Mouse (Mus musculus) olfactory bulb, adult 2 months (tissue): ENCODE measurements around the gene Gm8906. TPM values are rescaled to one million over a fixed set of nuclear protein-coding genes. Genes with fewer than 3 reads are reported as not detected.
"Not testable (repeated sequence)": the region's sequence is repeated elsewhere in the genome, so short reads cannot be mapped to it uniquely, and the experiment has no call there.

ENCODE experiments used
- H3K27ac ChIP-seq: fragments of 200-500 bp; 2 replicates; pipeline ENCODE4 v1.5.1; 2012; ENCODE audit warnings: low read depth, low read length; ENCODE audit not compliant: insufficient read depth
- H3K4me1 ChIP-seq: fragments of 200-500 bp; 2 replicates; pipeline ENCODE4 v1.6.1; 2012; ENCODE audit warnings: low read length; ENCODE audit not compliant: control insufficient read depth, insufficient read depth
- H3K4me3 ChIP-seq: fragments of 200-500 bp; 2 replicates; pipeline ENCODE4 v1.5.1; 2012; ENCODE audit warnings: mild to moderate bottlenecking, low read depth, low read length, moderate library complexity; ENCODE audit not compliant: insufficient read depth
- WGBS: fragments of 180-500 bp; shearing (Covaris S2); methylation state at CpG from one replicate; pipeline ENCODE4 v1.1.7; 2018; 5-methylcytosine and 5-hydroxymethylcytosine counted together
- polyA plus RNA-seq: library from polyadenylated mRNA; stranded (reverse); fragments of >200 nt; gene quantifications from 2 replicates; pipeline ENCODE4 v1.2.4, GENCODE M21; 2012; ENCODE audit warnings: low replicate concordance; ENCODE audit not compliant: missing spikeins, insufficient read depth, insufficient read length

Gene Gm8906
- polyA plus RNA-seq, result not detected in 2 replicates

DNA sequence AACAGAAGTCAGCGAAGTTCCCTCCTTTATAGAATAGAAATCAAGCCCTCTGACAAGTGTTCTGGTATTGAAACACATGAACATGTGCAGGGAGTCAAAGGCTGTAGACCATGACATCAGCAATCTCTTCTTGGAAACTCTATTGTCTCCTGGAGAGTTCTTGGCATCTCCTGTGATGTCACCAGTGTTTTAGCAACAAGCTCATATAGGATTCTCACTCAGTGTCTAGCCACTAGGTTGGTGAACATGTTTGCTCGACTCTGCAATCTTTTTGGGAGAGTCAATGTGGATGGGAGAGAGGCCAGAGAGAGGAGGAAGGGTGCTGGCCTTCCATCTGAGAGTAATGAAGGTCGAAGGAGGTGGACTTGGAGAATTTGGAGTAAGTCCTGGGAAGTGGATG, at the start of gene Gm8906:
Gm8906 (plus strand) TSS at position 301 of the 400 bp plus-strand sequence.
- WGBS, result 46% methylated on average over 2 of the region's 3 CpGs
- not testable (repeated sequence) for H3K27ac ChIP-seq, H3K4me3 ChIP-seq, H3K4me1 ChIP-seq

Other genes starting within 250 kb of the Gm8906 start
- not detected in 2 replicates for gene Gm8890, start 246.7 kb upstream of the Gm8906 start, polyA plus RNA-seq
- gene Speer1, start 161.2 kb upstream of the Gm8906 start, polyA plus RNA-seq, result not detected in 2 replicates
- gene Gm8897, start 86.3 kb upstream of the Gm8906 start, polyA plus RNA-seq, result not detected in 2 replicates
- gene Gm6460, start 92.2 kb downstream of the Gm8906 start, polyA plus RNA-seq, result not detected in 2 replicates
- gene Gm8922, start 179.3 kb downstream of the Gm8906 start, polyA plus RNA-seq, result not detected in 2 replicates